Mouse (Mus musculus) kidney, postnatal 0 days (tissue): ENCODE results near the gene Ints14. TPM values are rescaled to one million over a fixed set of nuclear protein-coding genes. Genes with fewer than 3 reads are reported as not detected.

Experiments
- ATAC-seq: fragments of 200-750 bp; cut with Nextera tagmentation; replicated peaks from 2 replicates; pipeline ENCODE4 v1.8.0; 2017; ENCODE audit warnings: low read depth, moderate number of reproducible peaks, moderate TSS enrichment, moderate library complexity; ENCODE audit not compliant: low FRiP score
- DNase-seq: peaks from one replicate; pipeline ENCODE4 v3.0.0-alpha.2; 2016; ENCODE audit warnings: low spot score
- H3K27ac ChIP-seq: fragments of 300-500 bp; sonication (generic); 2 replicates; pipeline ENCODE4 v1.5.1; 2014; ENCODE audit warnings: mild to moderate bottlenecking
- H3K27me3 ChIP-seq: fragments of 300-500 bp; sonication (generic); 2 replicates; pipeline ENCODE4 v1.6.1; 2014; ENCODE audit warnings: low read length, mixed read lengths; ENCODE audit not compliant: insufficient read depth
- H3K36me3 ChIP-seq: fragments of 300-500 bp; sonication (generic); 2 replicates; pipeline ENCODE4 v1.6.1; 2014; ENCODE audit warnings: low read length, mixed read lengths; ENCODE audit not compliant: insufficient read depth
- H3K4me1 ChIP-seq: fragments of 300-500 bp; sonication (generic); replicated peaks from 2 replicates; pipeline ENCODE4 v1.6.1; 2014; ENCODE audit warnings: antibody characterized with exemption, low read length, mixed read lengths; ENCODE audit not compliant: insufficient read depth
- H3K4me2 ChIP-seq: fragments of 300-500 bp; sonication (generic); 2 replicates; pipeline ENCODE4 v1.6.1; 2014; ENCODE audit warnings: mild to moderate bottlenecking, low read length, moderate library complexity, mixed read lengths
- H3K4me3 ChIP-seq: fragments of 300-500 bp; sonication (generic); replicated peaks from 2 replicates; pipeline ENCODE4 v1.5.1; 2014; ENCODE audit warnings: low read depth, low read length
- H3K9ac ChIP-seq: fragments of 300-500 bp; sonication (generic); 2 replicates; pipeline ENCODE4 v1.6.1; 2014; ENCODE audit warnings: low read depth, low read length
- H3K9me3 ChIP-seq: fragments of 300-500 bp; sonication (generic); replicated peaks from 2 replicates; pipeline ENCODE4 v1.6.1; 2016; ENCODE audit warnings: low read length, inconsistent platforms, mixed read lengths
- CTCF ChIP-seq: IDR thresholded peaks from 2 replicates; pipeline ENCODE4 v1.5.1; 2016; ENCODE audit warnings: antibody characterized with exemption, low read depth, mild to moderate bottlenecking, moderate library complexity
- WGBS: fragments of 180-500 bp; shearing (Covaris S2); extraction: QIAGEN DNeasy Blood & Tissue Kit; methylation state at CpG from one replicate; pipeline ENCODE4 v1.1.7; 2014; 5-methylcytosine and 5-hydroxymethylcytosine counted together
- polyA plus RNA-seq: library from polyadenylated mRNA; unstranded; fragments of >200 nt; fragmentation: Nextera tagmentation; extraction: Ambion mirVana; gene quantifications from 2 replicates; pipeline ENCODE4 v1.2.1, GENCODE M21; 2015

Ints14 gene
- polyA plus RNA-seq, 1 experiment from 2014 or later, result 45.3 TPM

DNA sequence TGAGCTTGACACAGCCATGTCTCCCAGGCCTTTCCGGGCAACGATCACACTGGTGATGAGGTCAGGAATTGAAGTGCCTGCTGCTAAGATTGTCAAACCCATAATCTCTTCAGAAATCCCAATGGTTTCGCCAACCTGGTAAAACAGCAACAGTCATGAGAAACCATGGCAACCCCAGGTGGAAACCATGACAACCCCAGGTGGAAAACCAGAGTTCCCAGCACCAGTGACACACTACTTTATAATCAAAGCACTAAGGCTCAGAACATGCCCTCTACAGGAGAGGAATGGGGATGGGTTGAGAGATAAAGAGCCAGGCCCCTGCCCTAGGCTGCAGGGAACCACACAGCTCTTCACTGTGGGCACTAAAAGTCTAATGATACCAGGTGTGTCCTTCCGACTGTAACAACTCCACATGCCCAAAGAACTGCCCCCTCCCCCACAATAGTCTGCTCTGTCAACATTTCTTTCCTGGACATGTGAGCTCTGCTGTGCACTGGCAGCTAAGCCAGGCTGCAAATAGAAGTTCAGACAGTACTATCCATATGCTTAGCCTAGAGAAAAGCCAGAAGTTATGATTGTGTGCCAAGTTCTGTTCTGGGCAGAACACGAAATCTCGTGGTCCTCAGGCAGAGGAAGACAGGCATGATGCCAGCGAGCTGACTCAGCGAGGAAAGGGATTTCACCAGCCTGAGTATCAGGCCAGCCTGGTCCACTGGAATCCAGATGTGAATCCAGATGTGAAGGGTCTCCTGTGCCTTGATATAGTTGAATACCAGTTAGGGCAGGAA, 34.3 kb upstream of the Ints14 start:
- no peak for DNase-seq
- no peaks in the 10 kb centered on the region for H3K36me3 ChIP-seq
- H3K27me3 ChIP-seq, result no peaks in the 10 kb centered on the region
- ATAC-seq, result no peak
- H3K4me1 ChIP-seq, result no peaks in the 10 kb centered on the region
- H3K9ac ChIP-seq, result no peak overlapping the region
- 71% methylated on average over 8 of the region's 8 CpGs for WGBS
- TF ChIP-seq CTCF, result no peak
- no peak overlapping the region for H3K4me2 ChIP-seq
- no peaks in the 10 kb centered on the region for H3K9me3 ChIP-seq
- H3K4me3 ChIP-seq, result no peak overlapping the region
- H3K27ac ChIP-seq, result no peak overlapping the region

GRCm38 (mm10) chr9:64930256-64930655, 30.4 kb upstream of the Ints14 start:
- TF ChIP-seq CTCF, result no peak
- no peak for ATAC-seq
- WGBS, result 73% methylated on average over 4 of the region's 4 CpGs

GRCm38 (mm10) chr9:64931751-64932610, 28.7 kb upstream of the Ints14 start:
- Histone ChIP-seq H3K4me1 (no peaks in the 10 kb centered on the region), H3K27ac (no peak overlapping the region), H3K9me3 (no peaks in the 10 kb centered on the region), H3K9ac (no peak overlapping the region), H3K36me3 (no peaks in the 10 kb centered on the region), H3K4me3 (no peak overlapping the region), H3K4me2 (no peak overlapping the region), H3K27me3 (no peaks in the 10 kb centered on the region)
- WGBS, result 66% methylated on average over 7 of the region's 7 CpGs
- ATAC-seq (no peak), DNase-seq (no peak)
- no peak for TF ChIP-seq CTCF

More at GRCm38 (mm10) chr9:64930256-64930655, 30.4 kb upstream of the Ints14 start:
- Histone ChIP-seq H3K9me3 (no peaks in the 10 kb centered on the region), H3K27ac (no peak overlapping the region), H3K4me2 (no peak overlapping the region), H3K4me3 (no peak overlapping the region), H3K9ac (no peak overlapping the region), H3K27me3 (no peaks in the 10 kb centered on the region), H3K36me3 (no peaks in the 10 kb centered on the region), H3K4me1 (no peaks in the 10 kb centered on the region)
- DNase-seq, result no peak

DNA sequence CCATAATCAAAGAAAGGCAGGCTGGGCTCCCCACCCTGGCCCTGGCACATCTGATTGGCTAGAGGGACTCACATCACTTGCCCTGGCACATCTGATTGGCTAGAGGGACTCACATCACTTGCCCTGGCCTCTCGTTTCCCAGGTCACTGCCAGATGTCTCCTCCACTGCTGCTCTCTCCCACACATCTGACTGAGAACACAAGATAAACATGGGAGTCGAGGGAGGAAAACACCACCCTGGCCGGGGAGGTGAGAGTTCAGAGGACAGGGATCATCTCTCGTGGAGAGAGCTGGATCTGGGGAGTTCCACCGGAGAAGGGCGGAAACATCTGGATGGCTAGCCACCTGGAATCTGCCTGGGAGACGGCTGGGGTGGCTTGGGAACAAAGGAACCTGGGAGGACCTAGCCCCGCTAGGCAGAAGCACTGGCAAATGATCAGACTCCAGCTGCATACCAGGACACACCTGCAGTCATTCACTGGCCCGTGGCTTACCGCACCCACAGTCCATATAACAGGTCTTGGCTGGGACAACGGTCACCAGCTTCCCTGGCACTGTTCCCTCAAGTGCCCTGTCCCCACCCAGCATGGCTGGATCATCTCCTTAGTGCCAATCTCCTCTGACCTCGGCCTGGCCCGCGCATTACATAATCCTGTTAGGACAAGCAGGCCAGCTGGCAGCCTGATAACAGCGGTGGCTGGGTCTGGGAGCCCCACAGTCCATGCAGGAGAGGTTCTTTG, 26.5 kb upstream of the Ints14 start:
- Histone ChIP-seq H3K27me3 (no peaks in the 10 kb centered on the region), H3K9ac (no peak overlapping the region), H3K9me3 (no peaks in the 10 kb centered on the region), H3K4me2 (peak overlapping the region; percentile 8; the same call in 1 of the 2 replicates), H3K4me3 (no peak overlapping the region), H3K36me3 (no peaks in the 10 kb centered on the region), H3K27ac (no peak overlapping the region; the same call in 1 of the 2 replicates), H3K4me1 (no peaks in the 10 kb centered on the region)
- ATAC-seq, result peak; percentile 78
- DNase-seq, result peak; percentile 68
- TF ChIP-seq CTCF, result no peak
- WGBS, result 26% methylated on average over 15 of the region's 15 CpGs

- peak; percentile 85 for TF ChIP-seq CTCF
- ATAC-seq (no peak), DNase-seq (peak; percentile 83)
- Histone ChIP-seq H3K9ac (no peak overlapping the region), H3K27me3 (no peaks in the 10 kb centered on the region), H3K27ac (no peak overlapping the region), H3K4me3 (no peak overlapping the region), H3K4me1 (no peaks in the 10 kb centered on the region), H3K36me3 (no peaks in the 10 kb centered on the region), H3K9me3 (no peaks in the 10 kb centered on the region), H3K4me2 (no peak overlapping the region)
- WGBS, result 10% methylated on average over 6 of the region's 6 CpGs
Measured at GRCm38 (mm10) chr9:64936508-64936907, 24.2 kb upstream of the Ints14 start.

- Histone ChIP-seq H3K36me3 (no peaks in the 10 kb centered on the region), H3K4me1 (no peaks in the 10 kb centered on the region), H3K4me2 (no peak overlapping the region), H3K9ac (no peak overlapping the region), H3K9me3 (no peaks in the 10 kb centered on the region), H3K27ac (no peak overlapping the region), H3K27me3 (no peaks in the 10 kb centered on the region), H3K4me3 (no peak overlapping the region)
- no peak for ATAC-seq
- peak; percentile 23; the same call in 1 of the 2 replicates for TF ChIP-seq CTCF
- WGBS, result 65% methylated on average over 5 of the region's 5 CpGs
- no peak for DNase-seq
Measured at GRCm38 (mm10) chr9:64937491-64937890, 23.2 kb upstream of the Ints14 start.
